Mouse (Mus musculus) mouse embryonic stem cell (cell line): ENCODE measurements around the gene Gse1.

Experiments
- in situ Hi-C, 2 experiments: fragments of 300-500 bp; cut with MboI; formaldehyde crosslinking; loops; 1 replicate in 1 of 2; 3 replicates in 1 of 2; pipeline ENCODE4 v1.14.3; 2019 to 2020; ENCODE audit warnings: low sequenced_read_pairs in 2 of 2, low pct_unique_long_range_greater_than_20kb in 1 of 2, mixed read lengths in 1 of 2; ENCODE audit not compliant: unreplicated experiment in 1 of 2

Gse1 gene

GRCm38 (mm10) chr8:120374514-120374913 is 146.3 kb downstream of the Gse1 start:
- in situ Hi-C loops: no loop called here

GRCm38 (mm10) chr8:120375170-120375569 is 146.9 kb downstream of the Gse1 start:
- in situ Hi-C loops: no loop called here

GRCm38 (mm10) chr8:120376215-120376614 is 148.0 kb downstream of the Gse1 start:
- in situ Hi-C loops: no loop called here

- in situ Hi-C loops: no loop called here
These were observed 148.9 kb downstream of the Gse1 start for GRCm38 (mm10) chr8:120376847-120377802.

- in situ Hi-C loops: no loop called here
These were observed 149.5 kb downstream of the Gse1 start for GRCm38 (mm10) chr8:120377803-120378189.

GRCm38 (mm10) chr8:120378306-120378705 is 150.1 kb downstream of the Gse1 start:
- in situ Hi-C loops: no loop called here

- in situ Hi-C loops: no loop called here
These were observed 150.8 kb downstream of the Gse1 start for GRCm38 (mm10) chr8:120379015-120379414.

GRCm38 (mm10) chr8:120381865-120382264 is 153.6 kb downstream of the Gse1 start:
- in situ Hi-C loops: no loop called here

GRCm38 (mm10) chr8:120382436-120383203 is 154.4 kb downstream of the Gse1 start:
- in situ Hi-C loops: no loop called here

GRCm38 (mm10) chr8:120383204-120383560 is 154.9 kb downstream of the Gse1 start:
- in situ Hi-C loops: no loop called here

- in situ Hi-C loops: no loop called here
These were observed 155.5 kb downstream of the Gse1 start for GRCm38 (mm10) chr8:120383713-120384112.

GRCm38 (mm10) chr8:120384745-120385144 is 156.5 kb downstream of the Gse1 start:
- in situ Hi-C loops: no loop called here

GRCm38 (mm10) chr8:120388246-120388645 is 160.0 kb downstream of the Gse1 start:
- in situ Hi-C loops: no loop called here

GRCm38 (mm10) chr8:120390598-120390997 is 162.3 kb downstream of the Gse1 start:
- in situ Hi-C loops: no loop called here

- in situ Hi-C loops: no loop called here
These were observed 163.6 kb downstream of the Gse1 start for GRCm38 (mm10) chr8:120391856-120392255.

GRCm38 (mm10) chr8:120393085-120393484 is 164.8 kb downstream of the Gse1 start:
- in situ Hi-C loops: no loop called here

GRCm38 (mm10) chr8:120393871-120394275 is 165.6 kb downstream of the Gse1 start:
- in situ Hi-C loops: no loop called here

GRCm38 (mm10) chr8:120395892-120396291 is 167.6 kb downstream of the Gse1 start:
- in situ Hi-C loops: no loop called here

- in situ Hi-C loops: no loop called here
These were observed 168.5 kb downstream of the Gse1 start for GRCm38 (mm10) chr8:120396756-120397155.
